Mouse (Mus musculus) testis, postnatal 14 days (tissue): Measurements from ENCODE around the gene Arhgap23.

Experiments used
- DNase-seq: peaks from one replicate; pipeline ENCODE4 v3.0.0; 2021; ENCODE audit warnings: low spot score

Arhgap23 gene

DNA sequence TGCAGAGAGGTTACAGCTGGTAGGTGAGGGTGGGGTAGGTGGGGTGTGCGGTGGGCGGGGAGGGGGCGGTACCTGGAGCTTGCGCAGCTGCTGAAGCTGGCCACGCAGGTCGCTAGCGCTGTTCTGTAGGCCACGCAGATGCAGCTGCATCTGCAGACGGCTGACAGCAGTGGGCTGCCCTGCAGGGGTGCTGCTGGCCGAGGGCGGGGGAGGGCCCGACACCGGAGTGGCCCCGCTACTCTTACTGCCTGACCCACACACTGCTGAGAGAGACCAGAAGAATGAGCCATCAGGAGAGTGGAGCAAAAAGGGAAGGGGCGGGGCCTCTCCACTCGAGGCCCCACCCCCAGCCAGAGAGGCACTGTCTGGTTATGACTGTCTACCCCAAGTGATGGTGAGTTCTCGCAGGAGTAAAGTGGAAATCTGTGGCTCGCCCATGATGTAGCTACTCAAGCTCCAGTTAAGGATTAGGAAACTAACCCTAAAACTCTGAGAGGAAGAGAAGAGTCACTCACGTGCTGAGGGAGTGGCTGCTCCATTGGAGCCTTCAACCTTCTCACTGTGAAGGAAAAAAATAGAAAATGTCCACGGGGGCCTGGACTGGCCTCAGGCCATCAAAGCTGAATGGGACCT is 117.7 kb downstream of the Arhgap23 start:
- no peak for DNase-seq

DNA sequence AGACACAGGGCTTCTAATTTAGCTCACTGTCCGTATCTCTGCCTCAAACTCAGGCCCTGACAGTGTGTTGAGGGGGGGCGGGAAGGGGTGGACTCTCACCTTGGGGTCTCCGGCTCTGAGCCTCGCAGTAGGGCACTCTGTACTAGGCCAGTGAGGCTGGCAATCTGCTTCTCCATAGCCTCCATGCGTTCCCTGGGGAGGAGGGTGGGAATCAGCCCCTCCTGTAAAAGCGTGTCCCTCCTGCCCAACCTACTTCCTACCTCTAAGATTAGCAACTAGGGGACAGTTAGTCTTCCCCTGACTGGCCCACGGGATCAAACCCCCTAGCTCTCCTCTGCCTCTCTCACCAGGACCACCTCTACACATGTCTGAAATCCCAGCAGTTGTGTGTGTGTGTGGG is 118.3 kb downstream of the Arhgap23 start:
- DNase-seq = no peak

DNA sequence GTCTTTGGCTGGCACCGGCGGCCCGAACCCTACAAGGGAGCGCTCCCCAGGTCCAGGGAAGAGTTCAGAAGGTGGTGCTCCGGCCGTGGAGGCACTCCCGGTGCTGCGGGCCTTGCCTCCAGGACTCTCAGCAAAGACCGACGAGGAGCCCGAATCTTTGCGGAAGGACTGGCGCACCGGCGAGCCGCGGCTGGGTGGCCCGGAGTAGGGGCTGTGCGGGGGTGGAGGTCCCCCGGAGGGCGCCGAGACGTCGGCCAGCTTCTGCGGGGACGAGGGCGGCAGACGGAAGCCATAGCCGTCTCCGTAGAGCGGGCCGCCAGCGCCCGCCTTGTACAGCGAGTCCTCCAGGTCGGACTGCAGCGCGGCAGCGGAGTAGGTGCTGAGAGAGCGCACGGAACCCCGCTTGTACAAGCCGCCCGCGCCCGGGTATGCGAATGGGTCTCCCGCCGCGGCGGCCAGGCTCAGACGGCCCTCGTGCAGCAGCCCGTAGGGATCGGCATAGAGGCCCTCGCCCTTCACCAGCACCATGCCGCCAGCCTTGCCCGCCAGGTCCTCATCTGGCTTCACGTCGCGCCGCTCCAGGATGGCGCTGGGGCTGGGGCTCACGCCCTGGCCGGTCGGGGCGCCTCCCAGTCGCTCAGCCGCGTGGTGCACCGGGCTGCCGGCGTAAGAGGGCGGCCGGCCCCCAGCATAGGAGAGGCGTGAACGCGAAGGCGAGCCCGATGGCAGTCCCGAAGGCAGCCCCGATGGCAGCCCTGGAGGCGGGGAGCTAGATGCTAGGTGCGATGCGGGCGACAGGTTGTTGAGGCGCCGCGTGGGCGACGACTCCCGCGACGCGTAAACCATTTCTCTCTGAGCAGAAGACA is 119.3 kb downstream of the Arhgap23 start:
- DNase-seq = no peak

DNA sequence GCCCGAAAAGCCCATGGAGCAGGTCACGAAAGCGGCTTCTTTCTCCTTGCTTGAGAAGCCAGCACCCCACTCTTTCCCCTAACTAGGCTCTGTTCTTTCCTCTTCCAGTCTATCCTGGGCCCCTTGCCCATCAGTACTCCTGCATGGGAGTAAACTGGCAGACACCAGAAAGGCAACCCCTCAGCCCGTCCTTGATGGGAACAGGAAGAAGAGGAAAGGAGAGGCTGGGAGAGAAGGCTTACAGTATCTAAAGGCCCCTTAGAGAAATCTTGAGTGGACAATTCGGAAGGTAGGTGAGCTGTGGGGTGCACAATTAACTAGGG is 119.9 kb downstream of the Arhgap23 start:
- DNase-seq = no peak

DNA sequence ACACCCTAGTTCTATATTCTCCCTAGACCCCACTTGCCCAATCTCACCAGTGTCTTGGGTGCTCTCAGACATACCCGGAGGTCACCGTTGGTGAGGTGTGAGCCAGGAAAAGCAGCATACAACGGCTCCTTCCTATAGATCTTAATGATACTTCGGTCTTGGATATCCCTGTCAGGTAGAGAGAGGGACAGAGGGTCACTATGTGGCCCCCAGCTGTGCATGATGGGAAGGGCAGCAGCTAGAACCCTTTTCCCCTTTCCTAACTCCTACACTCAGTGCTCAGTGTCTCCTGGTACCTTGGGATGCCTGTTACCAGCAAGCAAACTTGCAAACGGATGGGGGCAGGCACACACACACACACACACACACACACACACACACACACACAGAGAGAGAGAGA is 120.3 kb downstream of the Arhgap23 start:
- no peak for DNase-seq

DNA sequence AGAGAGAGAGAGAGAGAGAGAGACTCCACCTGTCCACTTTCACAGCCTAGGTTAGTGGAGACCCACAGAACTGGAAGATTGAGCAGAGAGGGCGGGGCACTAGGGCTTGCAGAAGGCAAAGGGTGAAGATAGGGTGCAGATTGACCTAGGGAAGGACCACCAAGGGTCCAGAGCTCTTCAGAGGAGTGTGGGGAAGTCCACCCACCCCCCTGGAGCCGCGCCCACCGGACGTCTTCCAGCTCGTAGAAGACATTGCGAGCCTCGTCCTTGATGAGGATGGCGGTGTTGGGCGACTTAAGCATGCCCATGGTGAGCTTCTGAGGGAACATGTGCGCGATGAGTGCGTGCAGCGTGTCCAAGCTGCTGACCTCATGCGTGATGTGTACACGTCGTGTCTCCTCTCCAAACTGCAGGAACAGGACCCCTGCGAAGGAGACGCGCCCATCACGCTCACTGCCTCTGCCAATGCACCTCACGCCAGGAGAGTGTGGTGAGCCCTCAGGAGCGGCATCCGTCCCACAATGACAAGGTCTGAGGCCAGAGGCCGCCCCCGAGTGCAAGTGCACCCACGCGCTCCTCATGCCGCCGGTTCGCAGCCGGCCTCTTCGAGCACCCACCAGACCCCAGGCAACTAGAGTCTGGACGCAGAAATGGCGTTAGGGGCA is 120.9 kb downstream of the Arhgap23 start:
- no peak for DNase-seq

DNA sequence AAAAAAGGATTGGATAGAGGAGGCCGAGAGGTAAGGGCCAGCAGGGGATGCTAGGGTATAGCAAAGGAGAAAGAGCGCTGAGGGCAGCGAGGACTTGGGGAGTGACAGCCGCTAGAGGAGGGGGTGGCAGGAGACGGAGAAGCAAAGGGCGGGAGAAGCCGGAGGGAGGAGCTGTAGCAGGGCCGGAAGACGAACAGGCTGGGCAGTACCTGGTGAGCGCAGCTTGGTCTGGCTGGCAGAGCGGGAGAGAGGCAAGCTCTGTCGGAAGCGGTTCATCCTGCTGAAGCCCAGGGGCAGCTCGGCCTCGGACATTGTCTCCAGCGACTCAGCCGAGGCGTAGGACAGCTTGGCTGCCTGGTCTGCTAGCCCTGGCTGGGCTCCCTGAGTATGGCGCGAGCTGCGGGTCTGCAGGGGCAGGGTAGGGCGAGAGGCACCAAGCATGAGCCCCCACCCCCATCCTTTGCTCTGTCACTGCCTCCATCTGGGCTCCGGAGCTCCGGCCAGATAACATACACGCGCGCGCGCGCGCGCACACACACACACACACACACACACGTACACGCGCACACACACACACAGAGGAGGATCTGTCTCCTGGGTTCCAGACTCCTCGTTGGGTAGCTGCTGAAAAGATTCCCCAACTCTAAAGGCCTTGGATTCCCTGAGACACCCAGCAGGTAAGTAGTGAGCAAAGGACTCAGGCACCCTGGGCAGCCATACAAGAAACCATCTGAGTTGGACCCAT is 121.7 kb downstream of the Arhgap23 start:
- no peak for DNase-seq

DNA sequence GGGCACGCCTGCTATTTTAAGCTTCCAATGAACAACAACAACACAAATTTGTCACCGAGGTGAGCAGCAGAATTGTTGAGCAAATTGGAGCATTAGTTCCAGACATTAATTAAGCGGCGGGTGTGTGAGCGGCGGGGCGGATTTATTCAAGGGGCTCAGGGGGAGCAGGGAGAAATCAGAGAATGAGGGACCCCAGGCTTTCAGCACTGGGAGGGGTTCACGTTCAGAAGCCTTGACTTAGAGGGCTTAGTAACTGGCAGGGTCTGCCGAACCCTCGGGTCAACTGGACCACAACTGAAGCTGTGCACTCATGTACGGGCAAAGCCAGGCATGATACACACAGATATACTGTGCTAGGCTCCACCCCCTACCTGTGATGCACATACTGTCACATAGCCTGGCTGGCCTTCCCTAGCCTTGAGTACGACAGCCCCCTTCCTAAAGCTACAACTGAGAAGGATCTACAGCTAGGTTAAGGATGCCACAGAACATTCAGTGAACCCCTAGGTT is 122.3 kb downstream of the Arhgap23 start:
- no peak for DNase-seq

DNA sequence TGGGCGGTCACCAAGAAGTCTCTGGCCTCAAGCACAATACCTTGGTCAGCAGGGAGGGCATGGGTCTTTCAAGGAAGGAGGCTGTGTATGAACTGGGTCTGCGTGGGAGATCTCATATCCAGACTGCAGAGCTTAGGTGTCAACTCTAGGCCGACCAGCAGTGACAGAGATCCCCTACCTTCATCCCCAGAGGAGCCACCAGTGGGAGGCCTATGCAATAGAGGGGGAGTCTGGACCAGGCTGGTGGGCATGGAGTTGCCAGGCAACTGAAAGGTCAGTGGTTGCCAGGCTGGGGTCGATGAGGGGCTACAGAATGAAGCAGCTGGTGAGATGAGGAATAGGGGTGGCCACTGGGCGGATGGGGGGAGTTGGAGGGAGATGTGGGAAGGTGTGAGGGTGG is 124.3 kb downstream of the Arhgap23 start:
- DNase-seq = no peak

DNA sequence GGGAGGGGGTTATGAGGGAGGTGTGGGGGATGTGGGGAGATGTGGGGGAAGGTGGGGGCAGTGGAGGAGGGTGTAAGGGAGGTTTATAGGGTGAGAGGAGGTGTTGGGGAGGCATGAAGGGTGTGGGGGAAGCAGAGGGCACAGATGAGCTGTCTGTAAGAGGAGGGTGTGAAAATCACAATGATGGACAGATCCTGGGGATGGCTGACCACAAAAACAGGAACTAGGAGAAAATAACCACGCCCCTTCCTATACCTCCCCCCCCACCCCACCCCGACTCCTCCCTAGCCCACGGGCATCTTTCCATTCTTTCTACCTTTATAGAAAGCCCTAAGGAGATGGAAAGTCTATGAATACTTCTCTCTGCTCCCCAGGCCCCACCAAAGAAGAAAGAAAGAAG is 124.8 kb downstream of the Arhgap23 start:
- DNase-seq = no peak

DNA sequence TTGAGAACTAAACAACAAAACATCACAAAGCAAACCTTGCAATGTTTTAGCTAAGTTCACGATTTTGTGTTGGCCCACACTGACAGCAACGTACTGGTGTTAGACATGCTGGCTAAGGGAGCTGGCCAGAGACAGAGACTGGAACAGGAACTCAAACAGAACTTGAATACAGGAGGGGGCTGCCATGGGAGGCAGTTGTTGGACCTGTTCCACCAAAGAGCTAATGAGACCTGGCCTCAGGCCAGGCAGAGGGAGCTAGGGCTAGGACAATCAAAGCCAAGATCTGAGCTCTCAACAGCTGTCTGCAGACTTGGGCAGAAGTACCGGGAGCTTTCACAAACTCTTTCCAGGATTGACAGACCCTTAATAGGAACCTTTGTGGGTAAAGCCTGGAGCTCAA is 125.3 kb downstream of the Arhgap23 start:
- no peak for DNase-seq

DNA sequence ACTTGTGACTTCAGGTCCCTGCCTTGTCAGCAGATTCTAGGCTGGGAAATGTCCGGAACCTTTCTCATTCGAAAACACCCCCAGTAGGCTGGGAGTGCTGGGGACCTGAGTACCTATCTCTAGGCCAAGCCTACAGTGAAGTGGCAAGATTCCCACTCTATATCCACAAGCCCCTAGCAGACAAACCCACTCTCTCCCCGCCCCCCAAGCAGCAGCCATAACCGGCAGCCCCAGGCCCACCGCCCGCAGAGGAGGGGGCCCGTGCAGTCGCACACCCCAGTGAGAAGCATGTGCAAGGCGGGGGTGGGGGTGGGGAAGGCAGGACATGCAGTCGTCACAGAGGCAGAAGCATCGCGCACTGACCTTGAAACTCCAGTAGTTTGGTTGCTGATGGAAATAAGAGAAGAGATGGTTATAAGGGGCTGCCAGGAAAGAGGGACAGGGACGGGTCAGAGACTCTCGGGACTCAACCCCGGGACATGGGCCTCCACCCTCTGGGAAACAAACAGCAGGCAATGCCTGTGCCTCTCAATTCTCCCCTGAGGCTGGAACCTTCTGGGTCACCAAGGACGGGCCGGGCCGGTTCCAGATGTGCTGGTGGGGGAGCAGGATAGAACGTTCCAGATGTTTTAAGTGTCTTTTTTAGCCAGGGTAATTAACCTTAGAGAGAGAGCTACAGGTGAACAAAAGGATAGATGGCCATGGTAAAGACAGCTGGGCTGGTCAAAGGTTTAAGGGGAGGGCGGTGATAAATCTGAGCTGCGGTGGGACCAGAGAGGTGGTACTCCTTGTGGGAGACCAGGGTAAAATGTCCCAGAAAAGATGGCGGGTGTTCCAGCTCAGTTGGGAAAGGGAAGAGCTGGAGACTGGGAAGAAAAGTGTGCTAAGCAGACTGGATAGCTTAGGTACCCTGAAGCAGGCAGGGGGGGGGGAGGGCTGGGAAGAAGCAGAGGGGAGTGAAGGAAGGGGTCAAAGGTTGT is 127.1 kb downstream of the Arhgap23 start:
- no peak for DNase-seq

DNA sequence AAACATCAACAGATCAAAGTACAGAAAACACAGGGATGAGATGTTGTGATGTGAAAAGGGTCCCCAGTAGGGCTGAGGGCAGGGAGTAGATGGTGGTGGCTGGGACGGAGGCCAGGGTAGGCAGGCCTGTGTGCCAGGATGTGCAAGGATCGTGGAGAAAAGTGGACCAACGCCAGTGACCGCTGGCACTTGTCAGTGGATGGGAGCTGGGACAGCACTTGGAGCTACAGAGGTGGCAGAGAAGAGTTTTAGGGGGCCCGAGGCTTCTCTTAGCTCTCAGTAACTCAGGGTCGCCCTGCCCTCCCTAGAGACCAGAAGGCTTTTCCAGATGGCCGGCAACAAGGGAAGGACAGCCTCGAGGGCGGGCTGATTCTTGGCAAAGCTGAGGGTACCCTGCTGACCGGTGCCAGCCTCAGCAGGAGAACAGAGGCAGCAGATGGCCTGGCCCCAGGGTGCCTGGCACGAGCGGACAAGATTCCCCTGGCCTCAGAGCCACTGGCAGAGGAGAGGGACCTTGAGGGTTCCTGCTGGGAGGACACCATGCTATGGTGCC is 127.9 kb downstream of the Arhgap23 start:
- DNase-seq = no peak

DNA sequence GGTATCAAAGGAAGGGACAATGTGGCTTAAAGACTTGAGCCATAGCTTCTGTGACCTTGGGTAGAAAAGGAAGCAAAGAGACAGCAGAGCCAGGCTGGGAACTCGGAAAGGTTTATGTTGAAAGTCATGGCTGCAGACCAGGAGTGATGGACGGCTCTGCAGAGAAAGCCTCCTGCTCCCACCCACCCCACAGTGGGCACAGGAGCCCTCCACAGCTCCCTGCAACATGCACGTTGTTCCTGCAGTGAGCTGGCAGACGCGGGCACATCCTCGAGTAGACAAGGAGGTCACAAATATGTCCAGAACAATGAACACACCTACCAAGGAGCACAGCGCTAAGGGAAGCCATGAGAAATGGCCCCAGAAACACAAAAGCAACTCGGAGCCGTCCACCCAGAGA is 128.6 kb downstream of the Arhgap23 start:
- no peak for DNase-seq

DNA sequence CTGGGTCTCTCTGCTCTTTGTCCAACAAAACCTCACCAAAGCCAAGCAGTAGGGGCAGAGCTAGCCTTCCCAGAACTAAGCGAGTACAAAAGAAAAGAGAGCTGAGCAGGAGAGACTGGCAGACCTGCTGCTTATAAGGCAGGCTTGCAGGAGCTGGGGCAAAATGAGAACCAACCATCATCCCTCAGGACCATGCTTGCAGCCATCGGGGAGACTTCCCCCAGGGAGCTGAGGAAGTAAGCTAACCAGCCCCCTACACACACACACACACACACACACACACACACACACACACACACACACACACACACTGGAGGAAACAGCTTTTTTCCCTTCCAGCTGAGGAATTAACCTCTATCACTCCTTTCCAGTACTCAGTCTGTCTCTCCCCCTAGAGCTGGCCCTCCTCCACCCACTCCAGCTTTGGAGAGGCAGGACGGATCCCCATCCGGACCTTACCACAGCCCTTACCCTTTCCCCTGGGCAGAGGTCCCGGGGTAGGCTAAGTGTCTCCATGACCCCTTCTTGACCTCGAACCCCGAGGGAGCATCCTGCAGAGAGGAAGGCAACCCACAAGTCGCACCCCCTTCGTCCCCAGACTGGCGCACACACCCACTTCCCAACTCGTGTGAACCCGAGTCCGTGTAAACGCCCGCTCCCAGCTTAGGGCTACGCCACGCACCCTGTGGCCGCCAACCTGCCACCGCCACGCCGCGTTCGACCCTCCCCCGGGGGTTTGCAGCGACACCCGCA is 130.7 kb downstream of the Arhgap23 start:
- peak; percentile 34 for DNase-seq

DNA sequence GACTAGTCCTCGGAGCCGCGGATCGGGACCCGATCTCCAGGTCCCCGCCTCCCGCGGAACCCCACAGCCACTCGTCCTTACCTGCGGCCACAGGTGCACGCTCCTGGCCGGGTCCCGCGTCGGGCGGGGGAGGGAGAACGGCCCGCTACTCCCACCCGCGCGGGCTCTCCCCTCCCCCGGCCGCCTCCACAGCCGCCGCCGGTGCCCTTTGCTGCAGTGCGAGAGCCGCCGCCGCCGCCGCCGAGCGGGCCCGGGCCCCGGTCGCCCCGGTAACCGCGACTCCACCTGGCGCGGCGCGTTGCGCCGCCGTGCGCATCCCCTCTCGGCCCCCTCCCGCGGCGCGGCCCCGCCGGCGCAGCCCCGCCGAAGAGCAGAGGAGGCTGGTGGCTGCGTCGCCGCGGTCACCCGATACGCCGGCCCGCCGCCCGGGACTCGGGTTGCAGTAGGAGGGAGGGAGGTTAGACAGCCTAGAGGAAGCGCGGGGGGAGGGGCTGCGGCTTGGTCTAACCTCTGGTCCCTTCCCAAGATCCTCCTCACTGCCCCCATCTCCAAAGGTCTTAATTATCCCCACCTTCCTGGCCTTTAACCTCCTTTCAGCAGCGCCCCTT is 131.6 kb downstream of the Arhgap23 start:
- no peak for DNase-seq

DNA sequence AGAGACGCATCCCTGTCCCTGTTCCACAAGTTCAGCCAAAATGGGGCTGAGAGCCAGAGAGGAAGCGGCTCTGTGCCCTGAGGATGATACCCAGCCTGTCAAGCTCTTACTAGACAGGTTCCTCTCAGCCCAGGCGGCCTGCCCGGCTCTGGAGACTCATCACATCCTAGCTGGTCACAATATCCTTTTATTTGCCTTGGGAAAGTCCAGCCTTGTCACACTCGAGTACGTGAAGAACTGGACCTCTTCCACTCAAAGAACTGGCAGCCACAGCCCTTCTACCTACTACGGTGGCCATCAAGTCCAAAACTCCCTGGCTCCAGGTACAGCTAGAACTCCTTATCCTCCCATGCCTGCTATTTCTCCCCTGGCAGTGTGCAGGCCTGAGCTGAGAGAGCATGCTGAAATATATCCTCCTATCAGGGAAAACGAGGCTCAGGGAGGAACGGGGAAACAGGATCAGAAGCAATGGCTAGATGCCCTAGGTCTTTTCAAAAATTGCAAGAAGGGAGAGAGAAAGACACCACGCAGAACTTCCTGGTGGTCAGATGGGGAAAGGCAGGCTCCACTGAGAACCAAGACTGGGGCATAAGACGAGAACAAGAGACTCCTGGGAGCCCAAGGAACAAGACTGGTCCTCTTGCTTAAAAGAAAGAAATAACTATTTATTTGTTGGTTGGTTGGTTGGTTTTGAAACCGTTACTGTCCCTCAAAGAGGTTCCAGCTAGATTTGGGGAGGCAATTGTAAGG is 132.8 kb downstream of the Arhgap23 start:
- no peak for DNase-seq

DNA sequence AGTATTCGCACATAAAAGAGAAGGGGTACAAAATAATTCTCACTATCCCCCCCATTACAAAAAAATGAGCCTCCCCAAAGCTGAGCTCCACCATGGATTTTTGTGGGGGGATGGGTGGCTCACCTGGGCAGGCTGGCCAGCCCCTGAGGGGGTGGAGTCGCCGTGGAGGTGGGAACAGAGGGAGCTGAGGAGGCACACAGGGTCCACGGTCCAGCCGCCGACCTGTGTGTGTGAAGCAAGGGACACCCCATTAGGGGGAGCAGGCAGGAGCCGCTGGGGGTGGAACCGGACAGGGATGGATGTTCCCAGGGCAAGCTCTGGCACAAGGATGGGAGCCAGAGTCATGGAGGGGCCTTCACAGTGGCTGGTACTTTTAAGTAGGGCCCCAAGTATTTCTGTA is 133.4 kb downstream of the Arhgap23 start:
- DNase-seq = no peak
